Mouse (Mus musculus) G1E (cell line): ENCODE data around the gene Gabbr2. TPM values are rescaled to one million over a fixed set of nuclear protein-coding genes. Genes with fewer than 3 reads are reported as not detected.

Experiments used
- ATAC-seq: 2 replicates; pipeline ENCODE4 v1.8.0; 2016; ENCODE audit warnings: mild to moderate bottlenecking; ENCODE audit not compliant: insufficient number of reproducible peaks, poor library complexity, low FRiP score, severe bottlenecking; ENCODE audit errors: extremely low read depth
- DNase-seq: peaks from one replicate; pipeline ENCODE4 v3.0.0; 2012; ENCODE audit warnings: low spot score
- H3K27me3 ChIP-seq: 2 replicates; pipeline ENCODE4 v1.6.1; 2012; ENCODE audit warnings: mild to moderate bottlenecking, low read length, inconsistent platforms; ENCODE audit not compliant: insufficient read depth
- H3K36me3 ChIP-seq: replicated peaks from 2 replicates; pipeline ENCODE3; 2012; ENCODE audit warnings: mild to moderate bottlenecking, inconsistent platforms
- H3K4me1 ChIP-seq: 2 replicates; pipeline ENCODE4 v1.6.1; 2012; ENCODE audit warnings: low read depth, low read length, inconsistent platforms, mixed read lengths; ENCODE audit not compliant: insufficient read depth
- H3K4me3 ChIP-seq: 2 replicates; pipeline ENCODE4 v1.5.1; 2012; ENCODE audit warnings: low read depth, mild to moderate bottlenecking, inconsistent platforms, low read length, moderate library complexity, mixed read lengths
- H3K9me3 ChIP-seq: replicated peaks from 2 replicates; pipeline ENCODE4 v1.6.1; 2012; ENCODE audit warnings: inconsistent platforms
- CTCF ChIP-seq: IDR thresholded peaks from 2 replicates; pipeline ENCODE4 v1.5.1; 2012; ENCODE audit warnings: low read depth, low read length, inconsistent platforms, mixed read lengths
- GATA1 ChIP-seq: IDR thresholded peaks from 2 replicates; pipeline ENCODE4 v1.6.1; 2012; ENCODE audit warnings: borderline replicate concordance, low read length, inconsistent platforms, mixed read lengths
- GATA2 ChIP-seq: IDR thresholded peaks from 2 replicates; pipeline ENCODE4 v1.6.1; 2012; ENCODE audit warnings: low read depth, low read length, inconsistent platforms, borderline replicate concordance
- POLR2AphosphoS5 ChIP-seq: IDR thresholded peaks from 2 replicates; pipeline ENCODE4 v1.6.1; 2012; ENCODE audit warnings: low read depth, low read length, inconsistent platforms; ENCODE audit not compliant: insufficient replicate concordance
- TAL1 ChIP-seq: conservative IDR thresholded peaks from 2 replicates; pipeline ENCODE4 v1.6.1; 2012; ENCODE audit warnings: low read depth, low read length, inconsistent platforms, mixed read lengths
- polyA plus RNA-seq: library from polyadenylated mRNA; stranded (reverse); fragments of >175 nt; gene quantifications from 2 replicates; pipeline ENCODE4 v1.2.3, GENCODE M21; 2012
- total RNA-seq, 2 experiments: library from RNA; stranded (forward) in 1 of 2; stranded (reverse) in 1 of 2; fragments of 200-1000 nt in 1 of 2; fragments of >200 nt in 1 of 2; fragmentation: Nextera tagmentation in 1 of 2; gene quantifications; 2 replicates each; pipeline ENCODE4 v1.2.3; 2014 to 2017

Gabbr2 gene
- total and polyA plus RNA-seq, 3 experiments: 0.05 TPM; not detected in 2

DNA sequence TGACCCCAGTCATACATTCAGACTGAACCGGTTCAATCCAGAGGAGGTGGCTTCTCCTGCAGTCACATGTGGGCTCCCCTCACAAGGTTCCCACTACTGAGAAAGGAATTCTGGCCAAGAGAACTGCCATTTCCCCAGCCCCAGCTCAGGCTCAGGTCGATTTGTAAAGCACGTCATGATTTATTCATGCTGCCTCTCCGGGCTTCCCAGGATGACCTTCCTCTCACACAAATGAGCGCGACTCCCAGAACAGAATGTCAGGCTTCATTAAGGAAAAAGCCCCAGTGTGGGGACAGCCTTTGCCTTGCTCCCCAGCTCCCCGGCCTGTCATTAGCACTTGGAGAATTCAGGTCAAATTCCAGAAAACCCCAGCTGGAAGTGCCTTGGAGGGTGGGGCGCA lies 260.1 kb downstream of the Gabbr2 start:
- ATAC-seq (no peak), DNase-seq (no peak)
- Histone ChIP-seq H3K4me1 (no peaks in the 10 kb centered on the region), H3K9me3 (peaks cover 44% of the 10 kb centered on the region), H3K36me3 (no peaks in the 10 kb centered on the region), H3K4me3 (no peak overlapping the region), H3K27me3 (no peaks in the 10 kb centered on the region)
- no peak for TF ChIP-seq GATA1

DNA sequence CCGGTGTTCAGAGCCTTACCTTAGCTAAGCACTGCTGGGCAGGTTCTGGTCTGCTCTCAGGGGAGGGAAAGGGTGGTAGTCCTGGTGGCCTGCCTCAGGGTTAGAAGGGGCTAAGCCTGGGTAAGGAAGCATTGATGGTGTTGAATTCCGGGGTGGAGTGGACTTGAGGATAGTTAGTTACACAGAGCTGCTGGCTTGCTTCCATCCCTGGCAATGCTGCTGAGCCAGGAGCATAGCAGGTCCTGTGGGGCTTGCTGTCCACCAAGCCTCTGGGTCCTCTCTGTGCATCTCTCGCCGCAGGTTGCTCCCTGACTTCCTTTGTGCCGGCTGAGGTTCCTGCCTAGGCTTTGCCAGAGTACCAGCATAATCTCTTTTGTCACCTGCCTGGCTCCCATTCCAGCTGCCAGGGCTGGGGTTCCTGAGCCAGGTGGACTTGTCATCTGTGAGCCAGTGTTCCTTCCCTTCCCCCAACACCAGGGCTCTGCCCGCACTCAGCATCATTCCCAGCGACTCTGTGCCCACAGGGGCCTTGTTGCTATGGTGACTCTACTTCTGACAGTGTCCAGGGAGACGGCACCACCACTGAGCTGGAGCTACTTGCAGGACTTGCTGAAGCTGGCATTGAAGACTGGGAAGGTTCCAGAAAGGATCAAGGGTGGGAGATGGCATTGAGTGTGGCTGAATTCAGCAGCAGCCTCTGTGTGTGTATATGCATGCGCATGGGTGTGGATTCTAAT lies 262.2 kb downstream of the Gabbr2 start:
- ATAC-seq: no peak
- Histone ChIP-seq H3K4me1 (no peaks in the 10 kb centered on the region), H3K4me3 (no peak overlapping the region), H3K36me3 (no peaks in the 10 kb centered on the region), H3K9me3 (peaks cover 36% of the 10 kb centered on the region), H3K27me3 (no peaks in the 10 kb centered on the region)
- no peak for DNase-seq
- TF ChIP-seq TAL1 (no peak), GATA2 (no peak), CTCF (no peak)

DNA sequence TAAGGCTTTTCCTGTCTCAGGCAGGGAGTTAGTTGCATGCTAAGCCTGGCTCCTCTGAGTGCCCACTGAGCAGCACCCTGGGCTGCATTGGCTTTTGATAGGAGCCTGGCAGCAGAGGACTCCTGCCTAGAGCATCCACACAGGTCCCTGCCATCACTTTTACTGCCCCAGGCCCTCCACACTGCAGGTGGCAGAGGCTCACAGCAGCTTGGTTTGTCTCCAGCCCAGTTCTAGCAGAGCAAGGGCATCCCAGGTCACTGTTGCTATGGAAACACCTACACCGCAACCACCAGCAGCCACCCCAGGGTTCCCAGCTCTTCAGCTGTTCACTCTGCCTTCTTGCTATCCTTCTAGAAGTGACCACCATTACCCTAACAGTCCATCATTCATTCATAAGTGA lies 263.4 kb downstream of the Gabbr2 start:
- no peak for ATAC-seq
- no peak overlapping the region for H3K4me3 ChIP-seq
- H3K4me1 ChIP-seq: no peaks in the 10 kb centered on the region
- TF ChIP-seq GATA1 (no peak), CTCF (no peak), TAL1 (no peak), GATA2 (no peak), POLR2AphosphoS5 (no peak)
- no peaks in the 10 kb centered on the region for H3K27me3 ChIP-seq
- no peaks in the 10 kb centered on the region for H3K36me3 ChIP-seq
- H3K9me3 ChIP-seq: peaks cover 27% of the 10 kb centered on the region
- no peak for DNase-seq

DNA sequence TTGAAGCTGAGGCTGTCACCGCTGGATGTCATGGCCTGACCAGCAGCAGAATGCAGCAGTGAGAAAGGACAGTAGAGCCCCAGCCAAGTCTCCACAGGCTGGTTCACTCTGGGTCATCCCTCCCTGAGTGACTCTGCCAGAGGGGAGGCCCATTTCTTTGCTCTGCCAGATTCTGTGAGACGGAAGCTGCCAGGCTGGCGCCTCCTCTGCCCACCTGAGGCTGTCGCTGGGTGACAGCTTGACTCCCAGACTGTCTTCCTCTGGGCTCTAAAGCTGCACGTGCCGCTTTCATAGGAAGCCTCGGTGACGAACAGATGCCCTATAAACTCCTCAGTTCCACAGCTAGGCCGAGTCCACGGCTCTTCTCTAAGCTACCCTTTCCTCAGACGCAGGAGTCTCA lies 264.5 kb downstream of the Gabbr2 start:
- Histone ChIP-seq H3K9me3 (peaks cover 22% of the 10 kb centered on the region), H3K4me3 (no peak overlapping the region), H3K36me3 (no peaks in the 10 kb centered on the region), H3K27me3 (no peaks in the 10 kb centered on the region), H3K4me1 (no peaks in the 10 kb centered on the region)
- TF ChIP-seq CTCF (no peak), TAL1 (no peak), GATA2 (no peak), POLR2AphosphoS5 (no peak), GATA1 (no peak)
- ATAC-seq: no peak
- DNase-seq: no peak

DNA sequence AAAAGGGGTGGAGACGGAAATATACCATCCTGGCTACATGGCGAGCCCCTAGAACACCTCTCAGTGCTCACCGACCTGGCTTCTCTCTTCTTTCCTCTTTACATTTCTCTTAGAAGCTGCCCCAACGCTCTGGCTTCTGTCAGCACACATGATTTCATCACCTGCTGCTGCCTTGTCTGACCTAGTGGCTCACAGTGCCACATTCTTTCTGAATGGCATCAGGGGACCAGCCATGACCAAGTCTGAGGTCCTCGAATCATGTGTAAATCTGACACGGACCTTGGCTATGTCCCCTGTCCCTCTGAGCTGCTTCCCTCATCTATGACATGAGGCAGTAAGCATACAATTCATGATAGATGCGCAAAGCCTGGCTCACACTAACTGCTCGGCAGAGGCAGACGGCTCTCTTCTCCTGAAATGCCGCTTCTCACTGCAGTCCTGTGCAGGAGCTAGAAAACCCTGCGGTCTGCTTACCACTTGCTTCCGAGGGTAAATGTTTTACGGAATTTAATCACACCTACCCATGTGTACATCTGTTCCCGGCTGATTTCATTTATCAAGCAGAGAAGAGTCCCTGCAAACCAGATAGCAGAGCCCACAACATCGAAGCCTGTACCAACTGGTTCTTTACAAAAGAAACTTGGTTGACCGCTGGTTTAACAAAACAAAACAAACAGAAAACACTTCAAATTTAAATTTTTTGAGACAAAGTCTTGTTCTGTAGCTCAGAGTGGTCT lies 270.7 kb downstream of the Gabbr2 start:
- no peaks in the 10 kb centered on the region for H3K4me1 ChIP-seq
- H3K27me3 ChIP-seq: no peaks in the 10 kb centered on the region
- H3K9me3 ChIP-seq: peaks cover 11% of the 10 kb centered on the region
- no peak for ATAC-seq
- no peaks in the 10 kb centered on the region for H3K36me3 ChIP-seq
- no peak for DNase-seq
- TF ChIP-seq POLR2AphosphoS5 (no peak), GATA1 (no peak), CTCF (no peak), GATA2 (no peak), TAL1 (no peak)
- no peak overlapping the region for H3K4me3 ChIP-seq

DNA sequence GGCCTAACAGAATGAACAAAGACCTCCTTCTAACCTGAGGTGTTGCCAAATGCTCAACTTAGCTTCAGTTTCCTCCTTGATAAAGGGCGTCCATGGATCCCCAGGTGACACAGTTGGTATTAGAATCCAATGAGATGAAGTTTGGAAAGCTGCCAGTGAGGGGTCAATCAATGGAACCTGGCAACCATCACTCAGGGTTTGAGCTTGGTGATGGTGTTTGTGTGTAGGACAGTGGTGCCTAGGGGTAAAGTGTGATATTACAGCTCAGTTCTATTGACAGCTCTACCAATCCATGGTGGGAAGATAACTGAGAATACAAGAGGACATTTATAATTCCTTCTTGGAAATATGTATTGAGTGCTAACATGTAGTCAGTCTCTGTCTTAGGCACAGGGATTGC lies 271.6 kb downstream of the Gabbr2 start:
- no peaks in the 10 kb centered on the region for H3K36me3 ChIP-seq
- DNase-seq (no peak), ATAC-seq (no peak)
- H3K9me3 ChIP-seq: peaks cover 11% of the 10 kb centered on the region
- no peaks in the 10 kb centered on the region for H3K27me3 ChIP-seq
- no peak overlapping the region for H3K4me3 ChIP-seq
- H3K4me1 ChIP-seq: no peaks in the 10 kb centered on the region
- TF ChIP-seq POLR2AphosphoS5 (no peak), CTCF (no peak), GATA1 (no peak), GATA2 (no peak), TAL1 (no peak)
